Mouse (Mus musculus) heart, adult 2 months (tissue): ENCODE data around the gene Arnt2.

Experiments
- EP300 ChIP-seq: fragments of 200-500 bp; IDR thresholded peaks from 2 replicates; pipeline ENCODE4 v1.6.1; 2011; ENCODE audit warnings: low read depth, low read length, control low read depth; ENCODE audit not compliant: insufficient read depth
- POLR2A ChIP-seq: fragments of 200-500 bp; IDR thresholded peaks from 2 replicates; pipeline ENCODE4 v1.6.1; 2011; ENCODE audit warnings: mild to moderate bottlenecking, low read depth, low read length, control low read depth; ENCODE audit not compliant: insufficient read depth

- TF ChIP-seq EP300 (no peak), POLR2A (no peak)
Measured at GRCm38 (mm10) chr7:84251667-84252066, 158.3 kb downstream of the Arnt2 start.
